Mouse (Mus musculus): ENCODE results near the gene Amd1. TPM values are rescaled to one million over a fixed set of nuclear protein-coding genes. Genes with fewer than 3 reads are reported as not detected.
"Not testable (repeated sequence)": the region's sequence is repeated elsewhere in the genome, so short reads cannot be mapped to it uniquely, and the experiment has no call there.

Gene Amd1
- polyA plus RNA-seq, 1 experiment from 2014 or later, result 130 TPM

DNA sequence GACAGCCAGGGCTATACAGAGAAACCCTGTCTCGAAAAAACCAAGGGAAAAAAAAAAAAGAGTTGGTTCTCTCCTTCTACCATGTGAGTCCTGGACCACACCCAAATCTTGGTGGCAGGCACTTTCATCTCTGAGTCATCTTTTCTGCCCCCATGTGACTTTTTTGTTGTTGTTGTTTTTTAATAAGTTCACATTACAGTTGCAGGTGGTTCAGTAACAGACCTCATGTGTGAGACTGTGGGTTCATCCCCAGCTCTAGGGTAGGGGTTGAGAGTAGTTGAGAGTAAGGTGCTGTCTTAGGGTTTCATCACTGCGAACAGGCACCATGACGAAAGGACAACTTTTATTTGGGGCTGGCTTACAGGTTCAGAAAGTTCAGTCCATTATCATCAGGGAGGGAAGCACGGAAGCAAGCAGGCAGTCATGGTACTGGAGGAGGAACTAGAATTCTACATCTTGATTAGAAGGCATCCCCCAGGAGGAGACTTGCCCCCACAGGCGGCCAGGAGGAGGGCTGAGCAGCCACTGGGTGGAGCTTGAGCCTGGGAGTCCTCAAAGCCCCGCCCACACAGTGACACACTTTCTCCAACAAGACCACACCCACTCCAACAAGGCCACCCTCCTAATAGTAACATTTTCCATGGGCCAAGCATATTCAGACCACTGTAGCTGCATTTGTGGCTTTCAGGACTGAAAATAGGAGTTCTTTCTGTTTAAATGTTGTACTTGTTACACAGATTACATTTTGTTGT, 8.1 kb upstream of the Amd1 start:
- 0 out of 2 replicates have a peak overlapping the region, but pooled peaks have one; percentile 13 for H3K9ac ChIP-seq (ENCODE audit: low read depth, low read length)

DNA sequence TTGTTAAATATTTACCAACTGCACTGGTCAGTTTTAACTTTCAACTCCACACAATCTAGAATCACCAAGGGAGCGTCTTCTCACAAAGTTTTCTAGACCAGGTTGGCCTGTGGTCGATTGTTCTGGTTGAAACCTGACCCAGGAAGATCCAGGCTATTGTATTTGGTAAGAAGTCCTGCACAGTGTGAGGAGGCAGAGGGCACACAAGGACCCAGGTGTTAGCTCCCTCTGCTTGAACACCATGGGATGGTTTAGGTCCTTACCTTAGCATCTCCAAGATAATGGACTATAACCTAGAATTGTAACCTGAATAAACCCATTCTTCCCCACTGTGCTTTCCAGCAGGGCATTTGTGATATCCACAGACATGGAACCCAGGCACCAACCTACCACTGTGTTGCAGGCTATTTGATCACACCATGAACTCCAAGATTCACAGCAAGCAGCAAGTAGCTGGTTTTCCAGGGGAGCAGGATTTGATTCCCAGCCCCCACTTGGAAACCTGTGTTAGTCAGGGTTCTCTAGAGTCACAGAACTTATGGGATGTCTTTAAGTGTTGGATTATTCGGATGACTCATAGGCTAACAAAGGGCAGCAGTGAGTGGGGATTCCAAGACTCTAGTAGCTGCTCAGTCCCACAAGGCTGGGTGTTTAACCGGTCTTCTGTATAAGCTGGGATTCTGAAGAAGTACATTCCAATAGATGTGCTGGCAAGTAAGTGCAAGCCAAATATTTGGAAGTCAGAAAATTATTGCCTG, 6.0 kb upstream of the Amd1 start:
- 66% methylated on average over 4 of the region's 4 CpGs for WGBS
- Histone ChIP-seq H3K4me3 (ENCODE audit: low read depth, low read length) (no peak overlapping the region), H3K36me3 (ENCODE audit: control insufficient read depth, insufficient read depth, low read length) (no peaks in the 10 kb centered on the region), H3K27me3 (replicated peaks; ENCODE audit: control insufficient read depth, insufficient read depth, low read length) (no peaks in the 10 kb centered on the region), H3K9ac (ENCODE audit: low read depth, low read length) (no peak overlapping the region), H3K27ac (ENCODE audit: low read depth, low read length) (no peak overlapping the region), H3K4me1 (replicated peaks; ENCODE audit: control insufficient read depth, insufficient read depth, low read length) (peaks cover 8% of the 10 kb centered on the region), H3K9me3 (ENCODE audit: control insufficient read depth, low read length) (no peaks in the 10 kb centered on the region), H3K4me2 (no peak overlapping the region)
- DNase-seq (ENCODE audit: low spot score) (no peak), ATAC-seq (replicated peaks; ENCODE audit: low FRiP score) (no peak)

More for the DNA sequence above, 8.1 kb upstream of the Amd1 start:
- DNase-seq (ENCODE audit: low spot score) (peak; percentile 59), ATAC-seq (replicated peaks; ENCODE audit: low FRiP score) (peak; percentile 88)
- WGBS, result 38% methylated on average over 6 of the region's 6 CpGs
- Histone ChIP-seq H3K4me1 (replicated peaks; ENCODE audit: control insufficient read depth, insufficient read depth, low read length) (peaks cover 8% of the 10 kb centered on the region), H3K27ac (ENCODE audit: low read depth, low read length) (no peak overlapping the region), H3K4me3 (ENCODE audit: low read depth, low read length) (no peak overlapping the region), H3K36me3 (ENCODE audit: control insufficient read depth, insufficient read depth, low read length) (no peaks in the 10 kb centered on the region), H3K9me3 (ENCODE audit: control insufficient read depth, low read length) (no peaks in the 10 kb centered on the region), H3K4me2 (peak overlapping the region; percentile 54), H3K27me3 (replicated peaks; ENCODE audit: control insufficient read depth, insufficient read depth, low read length) (no peaks in the 10 kb centered on the region)

DNA sequence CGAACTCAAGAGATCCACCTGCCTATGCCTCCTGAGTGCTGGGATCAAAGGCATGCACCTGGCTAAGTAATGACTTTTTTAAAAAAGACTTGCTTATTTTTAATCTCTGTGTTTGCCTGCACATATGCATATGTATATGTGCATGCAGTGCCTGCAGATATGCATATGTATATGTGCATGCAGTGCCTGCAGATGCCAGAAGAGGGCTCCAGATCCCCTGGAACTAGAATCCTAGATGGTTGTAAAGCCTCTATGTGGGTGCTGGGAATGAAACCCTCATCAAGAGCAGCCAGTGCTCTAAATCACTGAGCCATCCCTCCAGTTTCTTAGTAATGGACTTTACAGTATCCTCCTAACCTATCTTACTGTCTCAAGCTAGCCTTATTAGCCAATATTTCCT, 4.0 kb upstream of the Amd1 start:
- H3K4me1 ChIP-seq (replicated peaks; ENCODE audit: control insufficient read depth, insufficient read depth, low read length), result peaks cover 8% of the 10 kb centered on the region
- H3K9me3 ChIP-seq (ENCODE audit: control insufficient read depth, low read length), result no peaks in the 10 kb centered on the region
- 77% methylated on average over 1 of the region's 1 CpGs for WGBS
- no peak overlapping the region for H3K9ac ChIP-seq (ENCODE audit: low read depth, low read length)
- H3K27ac ChIP-seq (ENCODE audit: low read depth, low read length), result no peak overlapping the region
- ATAC-seq (replicated peaks; ENCODE audit: low FRiP score) (no peak), DNase-seq (ENCODE audit: low spot score) (no peak)
- no peak overlapping the region for H3K4me2 ChIP-seq
- no peaks in the 10 kb centered on the region for H3K27me3 ChIP-seq (replicated peaks; ENCODE audit: control insufficient read depth, insufficient read depth, low read length)
- H3K4me3 ChIP-seq (ENCODE audit: low read depth, low read length), result no peak overlapping the region
- no peaks in the 10 kb centered on the region for H3K36me3 ChIP-seq (ENCODE audit: control insufficient read depth, insufficient read depth, low read length)

DNA sequence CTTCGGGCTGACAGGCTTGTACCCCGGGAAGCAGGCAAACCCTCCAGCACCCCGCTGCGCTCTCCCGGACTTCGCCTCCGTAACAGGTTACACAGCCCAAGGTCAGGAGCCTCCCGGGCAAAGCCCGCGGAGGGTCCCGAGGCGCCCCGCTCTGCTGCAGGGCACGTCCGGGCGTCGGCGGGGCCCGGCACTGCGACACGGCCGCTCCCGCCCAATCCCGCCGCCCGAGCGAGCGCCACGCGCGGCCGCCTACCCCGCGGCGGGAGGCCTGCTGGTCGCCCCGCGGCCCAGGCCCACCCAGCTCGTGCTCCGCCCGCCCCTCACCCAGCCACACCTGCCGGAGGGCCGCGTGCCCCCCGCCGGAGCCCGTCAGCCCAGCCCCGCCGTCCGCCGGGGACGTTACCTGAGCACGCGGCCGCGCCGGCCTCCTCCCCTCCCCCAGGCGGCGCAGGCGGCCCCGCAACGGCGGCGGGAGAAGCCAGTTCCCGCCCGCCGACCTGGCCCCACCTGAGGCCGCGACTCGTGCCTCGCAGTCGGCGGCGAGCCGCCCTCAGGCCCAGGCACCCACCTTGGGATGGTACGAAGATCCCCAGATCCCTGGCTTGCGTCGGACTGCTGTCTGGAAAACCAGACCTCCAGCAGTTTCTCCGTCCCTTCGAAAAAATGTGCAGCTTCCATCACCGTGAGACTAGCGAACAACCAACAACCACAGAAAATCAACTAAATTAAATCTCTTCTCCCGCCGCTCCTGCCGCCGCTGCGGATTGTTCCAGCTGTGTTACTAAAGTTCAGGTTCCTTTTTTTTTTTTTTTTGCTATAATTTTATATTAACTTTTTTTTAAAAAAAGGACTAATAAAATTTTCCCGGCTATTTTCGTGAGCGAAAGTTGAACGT, 558 bp downstream of the Amd1 start:
- Histone ChIP-seq H3K27ac (ENCODE audit: low read depth, low read length) (peak overlapping the region; percentile 95), H3K4me1 (replicated peaks; ENCODE audit: control insufficient read depth, insufficient read depth, low read length) (peaks cover 26% of the 10 kb centered on the region), H3K4me2 (peak overlapping the region; percentile 94), H3K4me3 (ENCODE audit: low read depth, low read length) (peak overlapping the region; percentile 94), H3K9ac (ENCODE audit: low read depth, low read length) (peak overlapping the region; percentile 99)
- under 1% methylated on average over 75 of the region's 91 CpGs for WGBS
- not testable (repeated sequence) for H3K36me3 ChIP-seq (ENCODE audit: control insufficient read depth, insufficient read depth, low read length); H3K9me3 ChIP-seq (ENCODE audit: control insufficient read depth, low read length); H3K27me3 ChIP-seq (replicated peaks; ENCODE audit: control insufficient read depth, insufficient read depth, low read length)
- peak; percentile 72 for DNase-seq (ENCODE audit: low spot score)
- ATAC-seq (replicated peaks; ENCODE audit: low FRiP score), result peak; percentile 41

DNA sequence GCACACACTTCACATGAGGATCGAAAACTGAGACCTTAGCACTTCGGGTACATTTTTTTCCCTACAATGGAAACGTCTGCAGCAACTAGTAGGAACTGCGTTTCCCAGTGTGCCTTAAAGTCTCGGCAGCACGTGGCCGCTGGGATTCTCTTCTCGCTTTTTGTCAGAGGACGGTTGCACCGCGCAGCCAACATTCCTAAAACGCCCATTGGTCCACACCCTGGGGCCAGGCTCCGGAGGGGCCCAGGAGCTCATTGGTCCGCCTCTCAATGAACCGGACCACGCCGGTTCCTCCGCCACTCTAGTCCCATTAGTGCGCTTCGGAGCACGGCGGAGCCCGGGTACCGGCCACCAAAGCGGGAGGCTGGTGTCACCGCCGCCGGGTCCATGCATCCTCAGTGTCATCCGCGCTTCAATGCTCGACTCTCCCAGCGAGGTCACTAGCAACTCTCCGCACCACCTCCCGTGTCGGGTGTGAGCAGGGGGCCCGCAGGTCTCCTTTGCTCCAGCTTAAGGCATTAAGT, 1.3 kb downstream of the Amd1 start:
- Histone ChIP-seq H3K27ac (ENCODE audit: low read depth, low read length) (peak overlapping the region; percentile 95), H3K27me3 (replicated peaks; ENCODE audit: control insufficient read depth, insufficient read depth, low read length) (no peaks in the 10 kb centered on the region), H3K4me1 (replicated peaks; ENCODE audit: control insufficient read depth, insufficient read depth, low read length) (peaks cover 29% of the 10 kb centered on the region), H3K4me2 (peak overlapping the region; percentile 94), H3K9ac (ENCODE audit: low read depth, low read length) (peak overlapping the region; percentile 99), H3K4me3 (ENCODE audit: low read depth, low read length) (peak overlapping the region; percentile 94), H3K36me3 (ENCODE audit: control insufficient read depth, insufficient read depth, low read length) (peaks cover 6% of the 10 kb centered on the region; the same call in 1 of the 2 replicates), H3K9me3 (ENCODE audit: control insufficient read depth, low read length) (no peaks in the 10 kb centered on the region)
- ATAC-seq (replicated peaks; ENCODE audit: low FRiP score), result peak; percentile 83
- WGBS, result under 1% methylated on average over 36 of the region's 36 CpGs
- DNase-seq (ENCODE audit: low spot score), result peak; percentile 85

DNA sequence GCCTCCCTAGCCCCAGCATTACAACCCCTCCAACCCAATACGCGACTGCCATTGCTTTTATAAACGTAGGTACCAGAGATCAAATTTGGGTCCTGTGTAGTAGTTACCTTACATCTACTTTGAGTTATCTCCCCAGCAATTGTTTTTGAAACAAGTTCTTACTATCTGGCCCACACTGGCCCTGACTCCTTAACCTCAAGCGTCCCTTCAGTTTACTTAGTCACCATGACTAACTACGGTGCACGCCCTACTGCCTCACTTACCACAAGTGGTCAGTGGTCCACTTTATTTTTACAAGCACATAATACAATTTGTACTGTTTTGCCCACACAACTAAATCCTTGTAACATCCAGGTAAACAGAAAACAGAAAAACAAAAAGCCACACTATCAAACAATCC, 9.3 kb downstream of the Amd1 start:
- ATAC-seq (replicated peaks; ENCODE audit: low FRiP score), result no peak
- Histone ChIP-seq H3K4me1 (replicated peaks; ENCODE audit: control insufficient read depth, insufficient read depth, low read length) (peaks cover 10% of the 10 kb centered on the region), H3K4me3 (ENCODE audit: low read depth, low read length) (no peak overlapping the region), H3K27me3 (replicated peaks; ENCODE audit: control insufficient read depth, insufficient read depth, low read length) (no peaks in the 10 kb centered on the region), H3K27ac (ENCODE audit: low read depth, low read length) (no peak overlapping the region), H3K9ac (ENCODE audit: low read depth, low read length) (no peak overlapping the region), H3K36me3 (ENCODE audit: control insufficient read depth, insufficient read depth, low read length) (peaks cover 33% of the 10 kb centered on the region), H3K4me2 (no peak overlapping the region), H3K9me3 (ENCODE audit: control insufficient read depth, low read length) (no peaks in the 10 kb centered on the region)
- WGBS, result 83% methylated on average over 6 of the region's 6 CpGs
- DNase-seq (ENCODE audit: low spot score), result no peak

DNA sequence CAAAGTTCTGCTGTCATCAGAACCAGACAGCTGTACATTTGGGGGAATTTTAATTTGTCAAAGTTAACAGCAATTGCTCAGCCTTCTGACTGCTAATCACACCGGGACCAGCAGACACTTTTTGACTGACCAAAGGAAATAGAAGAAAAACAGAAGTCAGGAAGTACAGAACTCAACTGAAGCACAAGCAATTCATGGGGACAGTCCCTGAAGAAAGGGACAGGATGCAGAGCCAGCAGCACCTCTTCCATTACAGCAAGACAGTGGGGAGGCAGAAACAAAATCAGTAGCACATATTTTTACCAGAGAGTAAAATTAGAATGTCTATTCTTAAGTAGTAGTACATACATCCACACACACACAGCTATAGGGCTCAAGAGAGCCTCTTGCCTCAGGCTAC, 15.2 kb downstream of the Amd1 start:
- Histone ChIP-seq H3K4me2 (no peak overlapping the region), H3K27ac (ENCODE audit: low read depth, low read length) (no peak overlapping the region), H3K4me1 (replicated peaks; ENCODE audit: control insufficient read depth, insufficient read depth, low read length) (no peaks in the 10 kb centered on the region), H3K4me3 (ENCODE audit: low read depth, low read length) (no peak overlapping the region), H3K9me3 (ENCODE audit: control insufficient read depth, low read length) (no peaks in the 10 kb centered on the region), H3K36me3 (ENCODE audit: control insufficient read depth, insufficient read depth, low read length) (peaks cover 29% of the 10 kb centered on the region), H3K9ac (ENCODE audit: low read depth, low read length) (no peak overlapping the region), H3K27me3 (replicated peaks; ENCODE audit: control insufficient read depth, insufficient read depth, low read length) (no peaks in the 10 kb centered on the region)
- WGBS, result 74% methylated on average over 1 of the region's 1 CpGs
- DNase-seq (ENCODE audit: low spot score) (no peak), ATAC-seq (replicated peaks; ENCODE audit: low FRiP score) (no peak)

DNA sequence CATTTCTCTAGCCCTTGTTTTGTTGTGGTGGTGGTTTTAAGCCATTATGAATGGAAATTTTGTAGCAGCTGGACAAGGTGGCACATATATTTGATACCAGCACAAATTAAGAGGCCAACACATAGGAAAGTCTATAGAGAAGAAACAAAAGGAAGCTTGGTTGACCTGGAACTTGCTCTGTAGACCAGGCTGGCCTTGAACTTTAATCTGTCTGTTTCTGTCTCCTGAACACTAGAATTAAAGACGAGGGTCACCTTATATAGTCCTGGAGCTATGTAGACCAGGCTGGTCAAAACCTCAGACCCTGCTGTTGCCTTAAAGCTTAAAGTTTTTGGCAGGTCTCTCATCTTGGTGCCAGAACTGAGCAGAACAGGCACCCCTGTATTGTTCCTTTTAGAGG, 16.4 kb downstream of the Amd1 start:
- no peak overlapping the region for H3K9ac ChIP-seq (ENCODE audit: low read depth, low read length)
- no peak for DNase-seq (ENCODE audit: low spot score)
- no peak overlapping the region for H3K4me3 ChIP-seq (ENCODE audit: low read depth, low read length)
- no peak overlapping the region for H3K4me2 ChIP-seq
- H3K27ac ChIP-seq (ENCODE audit: low read depth, low read length), result no peak overlapping the region
- peaks cover 18% of the 10 kb centered on the region for H3K36me3 ChIP-seq (ENCODE audit: control insufficient read depth, insufficient read depth, low read length)
- H3K9me3 ChIP-seq (ENCODE audit: control insufficient read depth, low read length), result no peaks in the 10 kb centered on the region
- 0 out of 2 replicates have a peak, but pooled peaks have one; percentile 20 for ATAC-seq (replicated peaks; ENCODE audit: low FRiP score)
- no peaks in the 10 kb centered on the region for H3K4me1 ChIP-seq (replicated peaks; ENCODE audit: control insufficient read depth, insufficient read depth, low read length)
- whole genome bisulfite sequencing, result 76% methylated on average over 1 of the region's 1 CpGs
- H3K27me3 ChIP-seq (replicated peaks; ENCODE audit: control insufficient read depth, insufficient read depth, low read length), result no peaks in the 10 kb centered on the region

All from liver, embryonic 11.5 days (tissue).